Mouse (Mus musculus): ENCODE data around the gene Nckap5l. TPM values are rescaled to one million over a fixed set of nuclear protein-coding genes. Genes with fewer than 3 reads are reported as not detected.

Nckap5l gene
- 13.0 and 13.4 TPM in 2 replicates for polyA plus RNA-seq (2012; rRNA removed)

DNA sequence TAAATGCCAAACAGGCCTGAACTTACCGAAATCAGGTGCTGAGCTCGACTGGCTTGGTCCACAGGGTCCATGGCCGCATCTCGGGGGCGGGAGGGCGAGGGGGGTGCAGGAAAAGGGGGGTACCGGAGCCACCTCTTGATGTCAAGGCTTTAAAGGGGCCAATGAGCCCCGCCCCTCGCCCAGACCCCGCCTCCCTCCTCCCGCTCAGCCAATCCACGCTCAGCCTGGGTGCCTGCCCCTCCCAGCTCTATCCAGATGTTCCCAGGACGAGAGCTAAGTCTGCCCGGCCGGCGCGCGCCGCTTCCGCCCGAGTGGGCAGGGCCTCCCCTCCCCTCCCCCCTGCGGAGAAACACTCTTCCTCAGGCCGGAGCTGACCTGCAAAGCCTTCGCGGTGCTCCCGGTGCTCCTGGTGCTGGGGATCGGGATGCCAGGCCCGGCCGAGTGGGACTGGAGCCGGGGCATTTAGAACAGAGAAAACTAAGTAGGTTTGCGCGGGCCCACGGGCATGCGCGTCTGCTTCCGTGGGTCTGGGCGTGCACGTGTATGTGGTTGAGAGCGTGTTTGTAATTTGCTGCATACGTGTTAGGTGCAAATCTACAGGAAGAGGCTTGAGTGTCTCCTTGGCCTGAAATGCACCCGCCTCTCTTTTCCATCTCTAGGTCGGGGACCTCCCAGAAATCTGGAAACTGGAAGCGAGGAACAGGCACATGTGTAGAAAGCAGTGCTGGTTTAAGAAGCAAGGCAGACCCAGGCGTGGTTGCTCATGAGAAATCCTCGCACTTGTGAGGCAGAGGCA lies at the start of gene Nckap5l:
TSS of gene Nckap5l (minus strand) at position 143 of the 796 bp plus-strand sequence.
- peak; percentile 83 for DNase-seq
- Histone ChIP-seq H3K4me1 (ENCODE audit: control insufficient read depth, insufficient read depth, low read length) (peaks cover 6% of the 10 kb centered on the region), H3K4me3 (replicated peaks; ENCODE audit: extremely low read depth, low read depth, low read length) (peak within 1 kb of the TSS; percentile 94)
- WGBS, result under 1% methylated on average over 45 of the region's 45 CpGs
- TF ChIP-seq CTCF (IDR thresholded peaks at IDR 0.05; ENCODE audit: insufficient read depth, low read length), result no peak
- TF ChIP-seq POLR2A (IDR thresholded peaks at IDR 0.05; ENCODE audit: borderline replicate concordance, extremely low read depth, low read depth, low read length), result peak; percentile 47; the same call in 1 of the 2 replicates

GRCm38 (mm10) chr15:99505324-99506095 lies 48.0 kb upstream of the Nckap5l start:
- Histone ChIP-seq H3K4me3 (replicated peaks; ENCODE audit: extremely low read depth, low read depth, low read length) (no peak overlapping the region), H3K4me1 (ENCODE audit: control insufficient read depth, insufficient read depth, low read length) (peaks cover 7% of the 10 kb centered on the region)
- WGBS, result 57% methylated on average over 15 of the region's 15 CpGs
- TF ChIP-seq CTCF (IDR thresholded peaks at IDR 0.05; ENCODE audit: insufficient read depth, low read length), result no peak
- TF ChIP-seq POLR2A (IDR thresholded peaks at IDR 0.05; ENCODE audit: borderline replicate concordance, extremely low read depth, low read depth, low read length), result no peak
- peak; percentile 65 for DNase-seq

- no peak for DNase-seq
- H3K4me3 ChIP-seq (replicated peaks; ENCODE audit: extremely low read depth, low read depth, low read length), result no peak overlapping the region
- 63% methylated on average over 5 of the region's 5 CpGs for WGBS
- TF ChIP-seq POLR2A (IDR thresholded peaks at IDR 0.05; ENCODE audit: borderline replicate concordance, extremely low read depth, low read depth, low read length), result no peak
- no peak for TF ChIP-seq CTCF (IDR thresholded peaks at IDR 0.05; ENCODE audit: insufficient read depth, low read length)
- H3K4me1 ChIP-seq (ENCODE audit: control insufficient read depth, insufficient read depth, low read length), result peaks cover 15% of the 10 kb centered on the region
These were observed 45.7 kb upstream of the Nckap5l start for GRCm38 (mm10) chr15:99503256-99503655.

- H3K4me3 ChIP-seq (replicated peaks; ENCODE audit: extremely low read depth, low read depth, low read length), result no peak overlapping the region
- TF ChIP-seq CTCF (IDR thresholded peaks at IDR 0.05; ENCODE audit: insufficient read depth, low read length), result no peak
- TF ChIP-seq POLR2A (IDR thresholded peaks at IDR 0.05; ENCODE audit: borderline replicate concordance, extremely low read depth, low read depth, low read length), result no peak
- DNase-seq, result no peak
- WGBS, result 57% methylated on average over 12 of the region's 12 CpGs
- H3K4me1 ChIP-seq (ENCODE audit: control insufficient read depth, insufficient read depth, low read length), result peaks cover 22% of the 10 kb centered on the region
These were observed 44.8 kb upstream of the Nckap5l start for GRCm38 (mm10) chr15:99502311-99502831.

GRCm38 (mm10) chr15:99501292-99502260 lies 44.0 kb upstream of the Nckap5l start:
- Histone ChIP-seq H3K4me1 (ENCODE audit: control insufficient read depth, insufficient read depth, low read length) (peaks cover 24% of the 10 kb centered on the region), H3K4me3 (replicated peaks; ENCODE audit: extremely low read depth, low read depth, low read length) (no peak overlapping the region)
- DNase-seq, result no peak
- TF ChIP-seq POLR2A (IDR thresholded peaks at IDR 0.05; ENCODE audit: borderline replicate concordance, extremely low read depth, low read depth, low read length), result no peak
- TF ChIP-seq CTCF (IDR thresholded peaks at IDR 0.05; ENCODE audit: insufficient read depth, low read length), result no peak
- WGBS, result 75% methylated on average over 20 of the region's 20 CpGs

DNA sequence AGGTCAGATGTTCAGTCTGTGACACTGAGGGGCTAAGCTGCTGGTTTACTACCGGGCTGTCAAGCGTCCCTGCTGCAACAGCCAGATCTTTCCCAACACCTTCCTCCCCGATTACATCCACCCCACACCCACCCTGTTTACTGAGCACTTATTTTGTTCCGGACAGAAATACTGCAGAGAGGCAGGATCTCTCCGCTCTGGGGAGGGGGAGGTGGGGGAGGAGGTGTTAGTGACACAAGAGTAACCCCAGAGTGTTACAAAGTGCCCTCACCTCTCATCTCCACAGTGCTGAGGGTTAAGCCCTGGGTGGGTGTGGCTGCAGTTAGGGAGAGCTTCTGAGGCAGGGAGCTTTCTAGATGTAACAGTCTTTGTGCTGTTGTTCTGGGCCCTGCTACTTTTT lies 42.8 kb upstream of the Nckap5l start:
- Histone ChIP-seq H3K4me1 (ENCODE audit: control insufficient read depth, insufficient read depth, low read length) (peaks cover 20% of the 10 kb centered on the region), H3K4me3 (replicated peaks; ENCODE audit: extremely low read depth, low read depth, low read length) (no peak overlapping the region)
- DNase-seq, result peak; percentile 39
- 17% methylated on average over 5 of the region's 5 CpGs for WGBS
- TF ChIP-seq CTCF (IDR thresholded peaks at IDR 0.05; ENCODE audit: insufficient read depth, low read length), result no peak
- TF ChIP-seq POLR2A (IDR thresholded peaks at IDR 0.05; ENCODE audit: borderline replicate concordance, extremely low read depth, low read depth, low read length), result no peak

GRCm38 (mm10) chr15:99499726-99500125 lies 42.2 kb upstream of the Nckap5l start:
- no peak for DNase-seq
- no peak for TF ChIP-seq POLR2A (IDR thresholded peaks at IDR 0.05; ENCODE audit: borderline replicate concordance, extremely low read depth, low read depth, low read length)
- TF ChIP-seq CTCF (IDR thresholded peaks at IDR 0.05; ENCODE audit: insufficient read depth, low read length), result no peak
- H3K4me3 ChIP-seq (replicated peaks; ENCODE audit: extremely low read depth, low read depth, low read length), result no peak overlapping the region
- WGBS, result 44% methylated on average over 6 of the region's 6 CpGs
- H3K4me1 ChIP-seq (ENCODE audit: control insufficient read depth, insufficient read depth, low read length), result peaks cover 20% of the 10 kb centered on the region

GRCm38 (mm10) chr15:99498781-99499180 lies 41.2 kb upstream of the Nckap5l start:
- DNase-seq, result peak; percentile 60
- Histone ChIP-seq H3K4me3 (replicated peaks; ENCODE audit: extremely low read depth, low read depth, low read length) (no peak overlapping the region), H3K4me1 (ENCODE audit: control insufficient read depth, insufficient read depth, low read length) (peaks cover 20% of the 10 kb centered on the region)
- WGBS, result 40% methylated on average over 4 of the region's 4 CpGs
- TF ChIP-seq POLR2A (IDR thresholded peaks at IDR 0.05; ENCODE audit: borderline replicate concordance, extremely low read depth, low read depth, low read length) (no peak; the same call in 1 of the 2 replicates), CTCF (IDR thresholded peaks at IDR 0.05; ENCODE audit: insufficient read depth, low read length) (no peak)

Data from lung, adult 2 months (tissue).